Mouse (Mus musculus): Measurements from ENCODE around the gene Ccni. TPM values are rescaled to one million over a fixed set of nuclear protein-coding genes. Genes with fewer than 3 reads are reported as not detected.

Ccni gene
- polyA plus RNA-seq, 1 experiment from 2014 or later: 128 TPM

DNA sequence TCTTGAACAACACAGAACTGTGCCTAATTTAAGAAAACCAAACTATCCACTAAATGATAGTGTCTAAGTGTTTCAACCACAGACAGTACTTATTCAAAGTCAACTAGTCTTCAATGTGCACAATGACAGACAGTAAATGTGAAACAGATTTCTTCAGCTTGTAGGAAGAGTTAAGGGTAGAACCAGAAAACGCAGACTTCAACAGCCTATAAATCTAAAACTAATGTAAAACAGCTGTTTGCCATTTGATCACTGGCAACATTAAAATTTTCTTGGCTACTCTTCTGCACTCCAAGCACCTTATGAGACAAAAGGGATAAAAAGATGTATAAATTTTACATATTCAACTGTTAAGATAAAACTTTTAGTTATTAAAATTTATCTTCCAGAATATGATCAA is 5.1 kb downstream of the Ccni start:
- no peak for DNase-seq (ENCODE audit: low spot score)

DNA sequence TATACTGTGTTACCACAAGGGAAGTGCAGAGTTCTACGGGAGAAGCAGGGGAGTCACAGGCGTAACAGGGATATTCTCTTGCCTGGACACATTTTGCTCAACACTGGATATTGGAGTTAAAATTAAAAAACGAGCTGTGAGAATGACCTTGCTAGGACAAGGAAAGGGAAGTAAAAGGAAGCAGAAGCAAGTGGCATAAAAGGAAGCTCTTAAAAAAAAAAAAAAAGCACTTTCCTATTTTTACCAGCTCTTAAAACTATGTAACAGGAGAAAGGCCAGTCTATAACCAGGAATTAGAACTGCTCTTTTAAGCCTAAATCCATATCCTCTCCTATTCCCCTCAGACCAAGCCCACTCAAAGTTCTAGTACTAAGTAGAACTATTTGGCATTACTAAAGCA is 8.1 kb downstream of the Ccni start:
- no peak for DNase-seq (ENCODE audit: low spot score)

DNA sequence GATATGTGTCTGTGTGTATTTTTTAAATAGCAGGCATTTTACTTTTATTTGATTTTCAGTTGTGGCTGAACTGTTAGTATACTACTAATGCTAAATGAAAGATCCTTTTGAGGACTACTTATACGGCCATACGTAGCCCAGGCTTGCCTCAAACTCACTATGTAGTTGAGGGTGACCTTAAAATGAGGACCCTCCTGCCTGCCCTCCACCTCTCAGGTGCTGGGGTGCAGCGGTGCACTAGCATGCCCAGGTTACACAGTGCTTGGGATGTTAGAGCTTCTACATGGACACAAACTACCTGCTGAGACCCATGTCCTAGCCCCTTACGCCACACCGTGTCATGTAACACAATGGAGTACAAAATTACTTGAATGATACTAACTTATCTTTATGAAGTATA is 15.9 kb downstream of the Ccni start:
- DNase-seq (ENCODE audit: low spot score): no peak

DNA sequence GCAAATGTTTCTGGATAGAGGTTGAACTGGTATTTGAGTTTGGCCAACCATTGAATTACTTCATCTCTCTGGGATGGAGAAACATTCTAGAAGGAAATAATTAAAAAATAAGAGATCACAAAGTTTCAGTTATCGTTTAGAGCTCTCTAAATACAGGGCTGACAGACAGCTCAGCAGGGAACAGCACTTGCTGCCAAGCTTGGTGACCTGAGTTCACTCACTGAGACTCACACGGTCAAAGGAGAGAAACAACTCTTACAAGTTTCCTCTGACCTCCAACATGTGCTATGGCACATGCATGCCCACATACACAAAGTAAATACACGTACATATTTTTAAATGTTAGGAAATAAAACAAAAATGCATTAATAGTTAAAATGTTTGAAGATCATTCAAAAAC is 16.7 kb downstream of the Ccni start:
- no peak for DNase-seq (ENCODE audit: low spot score)

DNA sequence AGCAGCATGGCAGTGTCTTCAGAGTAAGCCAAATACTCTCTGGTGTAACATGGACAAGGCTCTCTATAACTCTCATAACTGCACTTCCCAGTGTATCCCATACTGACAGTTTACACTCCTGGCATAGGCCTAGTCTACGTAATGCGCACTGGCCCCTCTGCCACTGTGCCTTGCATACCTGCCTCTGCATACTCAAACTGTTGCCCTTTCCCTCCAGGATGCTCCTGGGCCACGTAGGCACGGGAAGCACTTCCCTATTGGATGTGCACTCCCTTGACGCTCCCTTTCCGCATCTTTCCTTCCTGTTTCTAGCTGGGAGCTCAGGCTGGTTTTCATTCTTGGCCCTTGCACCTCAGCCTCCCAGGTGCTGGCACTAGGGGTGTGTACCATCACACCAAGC is 21.7 kb downstream of the Ccni start:
- DNase-seq (ENCODE audit: low spot score): no peak

DNA sequence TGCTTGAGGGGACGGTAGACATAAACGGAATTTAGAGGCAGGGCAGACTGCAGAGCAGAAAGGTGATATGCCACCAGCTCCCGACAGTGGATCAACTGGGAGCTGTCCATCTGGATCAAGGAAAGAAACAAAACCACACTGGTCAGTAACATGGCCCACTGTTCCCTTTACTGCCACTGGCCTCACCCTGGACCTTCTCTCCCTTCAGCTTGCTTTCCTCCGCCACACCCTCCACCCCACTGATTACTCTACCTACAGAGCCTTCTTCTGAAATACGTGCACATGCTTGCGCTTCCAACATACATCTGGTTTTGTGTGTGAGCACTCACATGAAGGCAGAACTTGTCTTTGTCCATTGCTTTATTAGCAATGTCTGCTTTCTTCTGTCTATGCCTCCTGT is 23.0 kb downstream of the Ccni start:
- DNase-seq (ENCODE audit: low spot score): no peak

DNA sequence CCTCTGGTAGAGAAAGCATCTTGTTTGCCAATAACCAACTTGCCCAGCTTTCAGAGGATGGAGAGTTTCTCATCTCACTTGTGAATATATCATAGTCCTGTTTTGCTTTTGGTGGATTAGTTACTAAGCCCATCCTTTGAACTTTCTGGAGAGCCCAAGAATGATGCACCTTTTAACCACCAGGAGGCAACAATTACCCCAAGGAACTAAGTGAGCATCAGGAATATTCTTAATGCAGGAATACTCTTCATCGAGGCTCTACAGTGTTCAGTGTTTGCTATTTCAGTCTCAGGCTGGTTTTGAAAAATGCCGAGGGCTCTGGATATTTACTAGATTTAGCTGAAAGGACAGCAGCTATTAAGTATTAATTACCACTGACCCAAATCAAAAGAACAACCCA is 26.0 kb downstream of the Ccni start:
- DNase-seq (ENCODE audit: low spot score): peak; percentile 41

DNA sequence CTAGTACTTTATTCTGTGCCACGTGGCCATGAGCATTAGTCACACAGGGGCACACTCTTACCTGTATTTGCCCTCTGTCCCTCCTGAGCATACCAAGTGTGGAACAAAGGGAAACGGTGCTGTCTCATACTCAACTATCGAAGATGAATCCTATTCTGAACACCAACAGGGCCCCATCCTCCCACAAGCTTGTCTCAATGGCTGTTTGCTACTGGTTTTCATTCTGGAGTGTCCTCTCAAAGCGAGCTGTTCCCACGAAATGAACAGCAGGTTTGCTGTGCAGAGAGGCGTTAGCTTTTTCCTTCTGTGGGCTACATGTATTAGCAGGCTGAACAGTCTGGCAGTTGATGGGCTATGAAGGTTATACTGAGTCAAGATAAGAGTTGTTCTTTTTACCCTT is 27.7 kb downstream of the Ccni start:
- DNase-seq (ENCODE audit: low spot score): no peak

DNA sequence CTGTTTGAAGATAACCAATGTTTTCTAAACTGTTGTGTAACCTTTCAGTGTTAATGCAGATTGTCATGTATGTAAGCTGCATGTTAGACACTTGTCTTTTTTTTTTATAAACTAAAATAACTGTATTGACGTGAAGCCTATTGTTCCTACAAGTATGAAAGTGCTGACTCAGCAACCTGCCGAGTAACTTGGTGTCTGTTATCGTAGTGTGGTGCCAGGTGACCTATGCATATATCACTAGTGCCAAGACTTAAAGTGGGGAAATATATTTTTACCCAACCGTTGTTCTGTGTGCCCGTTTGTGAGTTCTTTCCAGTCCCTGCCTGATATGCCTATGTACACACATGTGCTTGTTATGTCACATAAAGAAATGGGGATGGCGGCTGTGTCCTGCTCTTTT is 31.6 kb downstream of the Ccni start:
- no peak for DNase-seq (ENCODE audit: low spot score)

DNA sequence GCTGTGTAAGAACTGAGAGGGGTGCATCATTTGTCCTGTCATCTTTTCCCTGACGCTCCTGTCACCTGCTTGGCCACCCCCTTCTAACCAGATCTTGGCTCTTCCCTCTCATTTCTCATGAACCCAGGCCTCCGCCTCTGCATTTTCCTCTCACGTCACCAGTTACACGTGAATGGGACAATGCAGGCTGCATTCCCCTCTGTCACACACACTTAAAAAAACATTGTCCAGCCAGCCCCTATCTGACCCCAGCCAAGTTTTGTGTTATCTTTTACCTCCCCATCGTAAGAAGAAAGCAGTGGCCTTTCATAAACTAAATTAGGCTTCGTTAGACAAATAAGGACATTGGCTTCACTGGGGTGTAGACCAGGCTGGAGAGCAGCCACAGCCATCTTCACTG is 33.8 kb downstream of the Ccni start:
- DNase-seq (ENCODE audit: low spot score): no peak

DNA sequence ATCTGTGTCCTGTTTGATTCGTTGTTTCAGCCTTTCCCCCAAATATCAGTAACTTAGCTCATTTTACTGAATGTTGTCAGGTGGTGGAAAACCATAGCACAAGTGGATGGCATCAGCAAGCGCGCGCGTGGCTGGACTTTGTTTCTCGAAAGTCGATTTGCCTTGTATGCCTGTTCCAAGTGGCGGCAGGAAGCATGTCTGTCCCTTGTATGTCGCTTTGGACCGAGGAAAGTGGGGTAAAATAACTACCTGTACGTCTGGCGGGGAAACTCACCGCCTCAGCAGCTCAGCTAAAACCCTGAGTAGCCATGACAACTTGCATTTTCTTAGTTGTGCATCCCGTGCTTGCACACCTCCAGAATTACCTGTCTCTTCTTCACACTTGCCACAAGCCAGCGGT is 34.9 kb downstream of the Ccni start:
- no peak for DNase-seq (ENCODE audit: low spot score)

DNA sequence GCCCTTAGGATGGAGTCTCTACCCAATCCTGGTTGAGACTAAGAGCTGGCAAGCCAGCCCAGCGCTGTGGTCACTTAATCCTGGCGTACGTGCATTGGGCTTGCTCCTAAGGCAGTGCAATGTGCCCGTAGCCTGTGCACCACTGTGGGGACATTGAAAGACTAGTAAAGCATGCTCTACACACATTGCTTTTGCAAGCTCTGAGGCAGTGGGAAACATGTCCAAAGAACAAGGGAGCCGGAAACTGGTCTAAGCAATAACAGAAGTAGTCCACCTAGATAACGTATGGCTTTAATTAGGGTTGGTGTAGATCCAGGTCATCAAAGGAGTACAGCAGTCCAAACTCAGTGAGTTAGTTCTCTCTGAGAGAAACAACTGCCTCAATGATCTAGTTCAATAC is 37.6 kb downstream of the Ccni start:
- DNase-seq (ENCODE audit: low spot score): no peak

DNA sequence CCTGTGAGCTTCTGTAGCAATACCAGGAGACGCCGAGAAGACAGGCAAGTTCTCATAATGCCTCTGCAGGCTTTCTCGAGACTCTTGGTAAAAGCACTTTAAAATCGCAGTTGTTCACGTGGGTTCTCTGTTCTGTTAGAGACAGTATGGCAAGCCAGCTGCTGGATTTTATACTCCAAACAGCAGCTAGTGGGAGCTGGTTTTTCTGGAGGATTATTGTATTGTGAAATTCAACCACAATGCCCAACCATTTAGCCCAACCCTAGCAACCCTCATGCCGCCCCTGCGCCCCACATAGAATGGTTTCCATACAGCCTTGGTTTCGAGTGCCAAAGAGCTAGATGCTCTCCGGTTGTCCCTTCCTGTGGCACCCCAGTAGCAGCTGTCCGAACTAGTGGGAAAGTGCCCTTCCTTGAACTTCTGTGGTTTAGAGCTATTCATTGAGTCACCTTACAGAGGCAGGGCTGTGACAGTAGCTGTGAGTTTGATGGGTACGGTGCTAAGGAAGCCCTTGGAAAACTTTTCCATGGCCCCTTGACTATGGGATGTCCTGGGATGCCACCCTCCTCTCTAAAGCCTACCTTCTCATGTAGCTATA is 38.3 kb downstream of the Ccni start:
- no peak for DNase-seq (ENCODE audit: low spot score)

DNA sequence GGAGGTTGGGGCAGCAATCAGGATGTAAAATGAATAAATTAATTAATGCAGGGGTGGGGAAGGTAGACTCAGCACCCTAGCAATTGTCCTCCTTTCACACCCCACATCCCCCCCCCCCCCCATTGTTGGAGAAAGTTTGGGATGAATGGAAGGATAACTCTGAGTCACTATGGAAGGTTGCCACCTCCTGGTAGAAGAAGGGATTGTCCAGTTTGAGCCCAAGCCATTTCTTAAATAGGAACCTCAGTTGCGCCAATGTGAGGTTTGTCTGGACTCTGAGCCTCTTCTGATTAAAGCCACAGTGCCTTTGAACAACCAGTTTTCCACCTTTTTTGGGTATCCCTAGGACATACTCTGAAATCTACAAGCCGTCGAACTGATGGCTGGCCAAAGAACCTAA is 42.8 kb downstream of the Ccni start:
- no peak for DNase-seq (ENCODE audit: low spot score)

DNA sequence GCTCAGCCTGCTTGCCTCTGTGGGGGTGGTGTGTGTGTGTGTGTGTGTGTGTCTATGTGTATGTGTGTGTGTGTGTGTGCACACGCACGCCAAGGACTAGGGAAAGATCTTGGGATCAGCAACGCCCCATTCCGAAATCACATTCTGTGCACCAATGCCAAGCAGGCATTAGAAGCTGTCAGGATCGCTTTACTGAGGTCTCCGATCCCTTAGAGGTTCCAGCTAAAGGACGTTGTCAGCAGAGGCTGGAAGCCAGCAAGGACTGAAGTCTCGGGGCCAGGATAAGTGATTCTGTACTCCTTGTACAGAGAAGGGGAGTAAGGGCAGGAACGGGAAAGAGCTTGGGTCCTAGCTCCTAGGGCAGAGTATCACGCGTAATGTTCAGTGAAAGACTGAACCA is 51.9 kb downstream of the Ccni start:
- no peak for DNase-seq (ENCODE audit: low spot score)

DNA sequence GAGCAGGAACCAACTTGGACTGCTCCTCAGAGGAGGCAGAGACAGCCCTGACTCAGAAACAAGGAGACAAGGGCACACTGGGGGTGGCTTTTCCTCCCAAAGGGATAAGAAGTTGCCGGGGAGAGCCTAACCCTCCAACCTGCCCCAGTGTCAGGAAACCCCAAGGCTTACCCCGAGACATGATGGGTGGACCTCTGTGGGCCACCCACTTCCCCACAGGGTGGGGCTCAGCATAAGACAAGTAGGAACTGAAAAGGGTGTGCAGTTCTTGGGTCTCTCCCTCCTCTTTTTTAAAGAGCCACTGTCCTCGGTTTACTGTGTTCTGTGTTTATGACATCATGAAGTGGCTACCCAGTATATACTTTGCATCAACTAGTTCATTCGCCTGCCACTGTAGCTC is 53.8 kb downstream of the Ccni start:
- peak; percentile 13 for DNase-seq (ENCODE audit: low spot score)

DNA sequence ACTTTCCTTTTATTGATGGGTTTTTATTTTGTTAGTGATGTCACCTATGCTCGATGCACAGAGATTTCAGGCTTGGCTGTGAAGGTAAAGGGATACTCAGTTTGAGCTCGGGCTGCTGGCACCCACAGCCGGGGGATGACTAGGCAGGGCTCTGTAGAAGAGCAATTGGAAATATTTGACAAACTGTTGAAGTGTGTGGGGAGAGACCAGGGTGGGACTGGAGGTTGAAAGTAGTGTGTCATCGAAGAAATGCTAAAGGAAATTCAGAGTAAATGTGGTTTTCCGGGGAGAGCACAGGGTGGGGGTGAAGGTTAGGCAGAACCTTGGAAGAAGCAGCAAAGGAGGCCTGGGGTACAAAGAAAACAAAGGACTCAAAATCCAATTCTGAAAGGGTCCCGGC is 54.3 kb downstream of the Ccni start:
- DNase-seq (ENCODE audit: low spot score): no peak

DNA sequence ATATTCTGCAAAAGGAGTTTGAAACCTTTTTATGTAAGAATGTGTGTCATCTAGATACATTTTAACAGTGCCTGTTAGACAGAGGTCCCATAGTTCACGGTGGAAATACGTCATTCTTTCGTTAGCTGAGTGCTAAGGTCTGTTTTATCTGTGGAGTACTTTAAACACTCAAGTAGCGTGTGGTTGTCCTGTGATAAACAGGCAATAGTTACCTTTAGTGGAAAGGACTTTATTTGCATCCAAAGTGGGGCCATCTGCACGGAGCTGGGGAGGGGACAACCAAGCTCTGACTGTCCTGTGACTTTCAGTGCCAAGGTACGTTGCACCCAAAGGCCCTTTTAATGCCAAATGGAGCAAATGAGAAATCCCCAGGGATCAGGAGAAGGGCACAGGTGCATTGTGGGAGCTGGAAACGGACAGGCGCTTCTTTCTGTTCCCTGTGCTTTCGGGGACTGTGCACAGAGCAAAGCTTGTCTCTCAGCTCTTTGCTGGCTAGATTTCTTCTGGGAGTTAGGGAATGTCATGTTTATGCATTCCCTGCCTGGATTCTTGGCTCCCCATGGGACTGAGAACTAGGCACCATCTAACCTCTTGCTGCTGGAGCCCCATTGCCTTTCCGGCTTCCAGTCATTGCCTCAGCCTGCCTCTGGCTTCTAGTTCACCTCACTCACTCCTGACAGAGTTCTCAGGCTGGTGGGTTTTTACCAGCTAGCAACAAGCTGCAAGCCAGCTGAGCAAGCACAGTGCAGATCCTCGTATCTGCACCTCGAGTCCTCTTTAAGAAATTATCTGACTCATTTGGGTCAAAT is 56.1 kb downstream of the Ccni start:
- no peak for DNase-seq (ENCODE audit: low spot score)

DNA sequence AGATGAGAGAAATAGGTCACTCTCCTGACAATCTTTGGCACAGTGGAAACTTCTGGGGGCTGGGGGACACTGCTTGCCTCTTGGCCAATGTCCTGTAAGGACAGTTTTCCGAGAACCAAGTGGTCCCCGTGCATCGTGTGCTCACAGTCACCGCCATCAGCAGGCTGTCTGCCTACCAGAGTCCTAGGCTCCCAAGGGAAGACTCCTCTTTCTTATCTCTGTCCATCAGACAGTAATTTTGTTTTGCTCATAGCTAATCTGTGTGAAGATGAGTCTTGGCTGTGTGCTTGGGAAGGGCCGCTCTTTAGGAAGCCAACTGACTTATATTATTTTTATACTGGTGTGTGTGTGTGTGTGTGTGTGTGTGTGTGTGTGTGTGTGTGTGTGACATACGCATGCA is 60.8 kb downstream of the Ccni start:
- DNase-seq (ENCODE audit: low spot score): no peak

DNA sequence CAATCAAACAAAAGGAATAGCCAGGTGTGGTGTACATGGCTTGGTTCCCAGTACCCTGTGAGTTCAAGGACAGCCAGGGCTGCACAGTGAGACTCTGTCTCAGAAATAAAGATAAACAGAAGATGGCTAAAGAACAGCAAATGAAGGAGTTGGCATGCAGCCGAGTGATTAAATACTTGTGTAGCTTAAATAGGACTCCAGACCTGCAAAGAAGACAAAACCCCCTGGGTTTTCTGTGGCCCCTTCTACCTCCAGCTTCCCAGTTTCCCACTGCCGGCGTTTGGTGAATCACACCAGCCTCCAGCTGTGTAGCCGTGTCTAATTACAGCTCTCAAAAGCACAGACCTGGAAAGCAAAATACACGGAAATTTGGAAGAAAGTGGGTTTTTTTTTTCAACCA is 61.4 kb downstream of the Ccni start:
- no peak for DNase-seq (ENCODE audit: low spot score)

DNA sequence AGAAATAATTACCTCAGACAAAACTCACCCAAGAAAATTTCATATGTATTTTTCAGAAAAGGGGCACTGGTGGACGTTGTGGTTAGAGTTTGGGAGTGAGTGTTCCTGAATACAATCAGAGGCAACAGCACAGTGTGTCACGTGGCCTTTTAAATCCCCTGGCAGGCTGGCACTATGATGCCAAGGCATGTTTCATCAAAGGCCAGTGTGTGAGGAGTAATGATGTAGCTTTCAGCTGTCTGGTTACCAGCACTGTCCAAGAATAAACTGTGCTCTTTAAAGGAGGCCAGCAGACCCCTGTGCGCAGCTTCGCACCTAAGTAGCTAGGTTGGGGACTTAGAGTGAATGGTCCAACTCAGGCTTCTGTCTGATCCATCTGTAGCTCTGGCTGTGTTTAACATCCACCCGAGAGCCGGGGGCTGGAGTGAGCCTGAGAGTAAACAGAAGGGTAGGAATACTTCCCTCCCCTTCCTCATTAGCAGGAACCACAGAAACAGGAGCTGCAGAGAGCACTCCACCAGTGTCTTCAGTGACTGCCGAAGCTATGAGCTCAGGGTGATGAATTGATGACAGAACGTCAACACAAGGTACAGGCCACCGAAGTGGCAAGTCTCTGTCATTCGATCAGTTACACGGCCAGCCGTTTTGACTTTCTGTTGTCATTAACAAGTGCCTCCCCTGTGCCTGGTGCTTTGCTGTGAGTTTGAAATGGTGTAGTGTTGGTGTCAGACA is 62.8 kb downstream of the Ccni start:
- no peak for DNase-seq (ENCODE audit: low spot score)

DNA sequence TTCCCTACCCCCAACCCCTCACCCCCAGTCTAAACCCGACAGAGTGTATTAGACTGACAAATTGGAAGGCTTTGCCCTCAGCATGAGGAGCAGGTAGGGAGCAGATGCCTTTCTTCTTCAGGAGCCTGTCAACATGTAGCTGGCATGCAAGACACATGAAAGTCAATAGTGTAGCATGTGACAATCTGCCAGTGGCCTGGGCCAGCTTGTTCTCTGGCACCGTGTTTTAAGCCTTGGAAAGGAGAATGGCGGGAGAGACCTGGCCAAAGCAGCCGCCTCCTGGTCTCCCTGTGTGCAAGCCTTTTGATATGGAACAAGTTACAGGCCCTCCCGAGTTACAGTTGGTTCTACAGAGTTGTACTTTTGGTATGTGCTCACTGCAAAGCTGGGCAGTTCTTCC is 65.5 kb downstream of the Ccni start:
- no peak for DNase-seq (ENCODE audit: low spot score)

DNA sequence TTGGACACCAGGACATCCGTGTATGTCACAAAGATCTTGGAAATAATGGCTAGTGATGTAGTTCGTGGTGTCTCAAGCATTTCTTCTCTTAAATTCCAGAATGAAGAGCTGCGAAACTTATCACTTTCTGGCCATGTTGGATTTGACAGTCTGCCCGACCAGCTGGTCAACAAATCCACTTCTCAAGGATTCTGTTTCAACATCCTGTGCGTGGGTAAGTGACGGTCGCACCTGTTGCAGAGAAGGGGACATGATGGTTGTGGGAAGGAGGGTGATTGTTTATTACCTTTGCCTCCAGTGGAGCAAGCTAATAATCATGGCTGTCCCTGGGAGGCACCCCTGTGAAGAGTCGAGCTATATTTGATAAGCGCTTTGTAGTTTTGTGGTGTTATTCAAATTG is 66.9 kb downstream of the Ccni start:
- no peak for DNase-seq (ENCODE audit: low spot score)
